Mouse (Mus musculus): Measurements from ENCODE around the gene Gm49369.

- TF ChIP-seq POLR2A (IDR thresholded peaks at IDR 0.05; ENCODE audit: extremely low read depth, insufficient read depth, low read length) = no peak
- TF ChIP-seq CTCF (IDR thresholded peaks at IDR 0.05; ENCODE audit: low read depth, low read length) = no peak
Observed at GRCm38 (mm10) chr7:142403591-142403990, 21.1 kb upstream of the Gm49369 start.
